Mouse (Mus musculus) heart, embryonic 13.5 days (tissue): Measurements from ENCODE around the gene Zkscan14. TPM values are rescaled to one million over a fixed set of nuclear protein-coding genes. Genes with fewer than 3 reads are reported as not detected.
"Not testable (repeated sequence)": the region's sequence is repeated elsewhere in the genome, so short reads cannot be mapped to it uniquely, and the experiment has no call there.

Experiments
- ATAC-seq: fragments of 200-750 bp; cut with Nextera tagmentation; 2 replicates; pipeline ENCODE4 v1.8.0; 2017; ENCODE audit warnings: moderate TSS enrichment; ENCODE audit not compliant: insufficient number of reproducible peaks, low FRiP score, low TSS enrichment; ENCODE audit errors: extremely low read depth
- H3K27ac ChIP-seq: fragments of 300-500 bp; sonication (generic); replicated peaks from 2 replicates; pipeline ENCODE4 v1.5.1; 2015; ENCODE audit warnings: moderate library complexity, mild to moderate bottlenecking, inconsistent platforms
- H3K27me3 ChIP-seq: fragments of 300-500 bp; sonication (generic); replicated peaks from 2 replicates; pipeline ENCODE4 v1.6.1; 2015; ENCODE audit warnings: mild to moderate bottlenecking, inconsistent platforms
- H3K36me3 ChIP-seq: fragments of 300-500 bp; sonication (generic); 2 replicates; pipeline ENCODE4 v1.6.1; 2015; ENCODE audit warnings: mild to moderate bottlenecking, inconsistent platforms
- H3K4me1 ChIP-seq: fragments of 300-500 bp; sonication (generic); 2 replicates; pipeline ENCODE4 v1.6.1; 2015; ENCODE audit warnings: inconsistent platforms
- H3K4me2 ChIP-seq: fragments of 300-500 bp; sonication (generic); 2 replicates; pipeline ENCODE4 v1.6.1; 2015; ENCODE audit warnings: inconsistent platforms, mild to moderate bottlenecking, moderate library complexity
- H3K4me3 ChIP-seq: fragments of 300-500 bp; sonication (generic); 2 replicates; pipeline ENCODE4 v1.5.1; 2015; ENCODE audit warnings: moderate library complexity, mild to moderate bottlenecking, inconsistent platforms
- H3K9ac ChIP-seq: fragments of 300-500 bp; sonication (generic); 2 replicates; pipeline ENCODE4 v1.6.1; 2015; ENCODE audit warnings: inconsistent platforms, mild to moderate bottlenecking, moderate library complexity
- H3K9me3 ChIP-seq: fragments of 300-500 bp; sonication (generic); 2 replicates; pipeline ENCODE4 v1.6.1; 2016; ENCODE audit warnings: inconsistent platforms
- WGBS: fragments of 180-500 bp; shearing (Covaris S2); methylation state at CpG from one replicate; pipeline ENCODE4 v1.1.7; 2015; ENCODE audit warnings: mixed read lengths; 5-methylcytosine and 5-hydroxymethylcytosine counted together
- polyA plus RNA-seq: library from polyadenylated mRNA; unstranded; fragments of >200 nt; fragmentation: Nextera tagmentation; extraction: Ambion mirVana; gene quantifications from 2 replicates; pipeline ENCODE4 v1.2.1, GENCODE M21; 2015

Gene Zkscan14
- polyA plus RNA-seq, 1 experiment from 2014 or later = 6.9 TPM

- Histone ChIP-seq H3K4me2 (no peak overlapping the region), H3K4me3 (no peak overlapping the region), H3K9ac (no peak overlapping the region), H3K27me3 (no peaks in the 10 kb centered on the region), H3K9me3 (no peaks in the 10 kb centered on the region), H3K27ac (no peak overlapping the region), H3K4me1 (no peaks in the 10 kb centered on the region), H3K36me3 (peaks cover 83% of the 10 kb centered on the region)
- WGBS = 93% methylated on average over 20 of the region's 20 CpGs
- no peak for ATAC-seq
These were observed 17.0 kb upstream of the Zkscan14 start for GRCm38 (mm10) chr5:145218671-145219070.

- Histone ChIP-seq H3K4me2 (no peak overlapping the region), H3K4me3 (no peak overlapping the region), H3K9me3 (no peaks in the 10 kb centered on the region), H3K9ac (no peak overlapping the region), H3K27me3 (no peaks in the 10 kb centered on the region), H3K36me3 (peaks cover 87% of the 10 kb centered on the region), H3K27ac (no peak overlapping the region), H3K4me1 (no peaks in the 10 kb centered on the region)
- no peak for ATAC-seq
- 96% methylated on average over 21 of the region's 21 CpGs for WGBS
These were observed 16.5 kb upstream of the Zkscan14 start for GRCm38 (mm10) chr5:145218206-145218605.

GRCm38 (mm10) chr5:145217746-145218145 is 16.1 kb upstream of the Zkscan14 start:
- Histone ChIP-seq H3K4me2 (no peak overlapping the region), H3K36me3 (peaks cover 88% of the 10 kb centered on the region), H3K27me3 (no peaks in the 10 kb centered on the region), H3K9ac (no peak overlapping the region), H3K4me1 (no peaks in the 10 kb centered on the region), H3K4me3 (no peak overlapping the region), H3K9me3 (no peaks in the 10 kb centered on the region), H3K27ac (no peak overlapping the region)
- ATAC-seq = no peak
- 79% methylated on average over 6 of the region's 6 CpGs for WGBS

- Histone ChIP-seq H3K4me2 (no peak overlapping the region), H3K27me3 (no peaks in the 10 kb centered on the region), H3K4me1 (no peaks in the 10 kb centered on the region), H3K36me3 (peaks cover 93% of the 10 kb centered on the region), H3K9me3 (no peaks in the 10 kb centered on the region), H3K9ac (no peak overlapping the region), H3K4me3 (no peak overlapping the region), H3K27ac (no peak overlapping the region)
- ATAC-seq = no peak
- 55% methylated on average over 4 of the region's 4 CpGs for WGBS
These were observed 13.0 kb upstream of the Zkscan14 start for GRCm38 (mm10) chr5:145214679-145215078.

- no peaks in the 10 kb centered on the region for H3K27me3 ChIP-seq
- WGBS = 81% methylated on average over 3 of the region's 3 CpGs
- H3K4me2 ChIP-seq = no peak overlapping the region
- no peak overlapping the region for H3K9ac ChIP-seq
- H3K9me3 ChIP-seq = no peaks in the 10 kb centered on the region
- peaks cover 92% of the 10 kb centered on the region for H3K36me3 ChIP-seq
- no peak overlapping the region for H3K4me3 ChIP-seq
- ATAC-seq = no peak
- no peaks in the 10 kb centered on the region for H3K4me1 ChIP-seq
- H3K27ac ChIP-seq = no peak overlapping the region
These were observed 11.8 kb upstream of the Zkscan14 start for GRCm38 (mm10) chr5:145213505-145213904.

- Histone ChIP-seq H3K4me1 (no peaks in the 10 kb centered on the region), H3K27ac (no peak overlapping the region), H3K36me3 (peaks cover 90% of the 10 kb centered on the region), H3K9ac (no peak overlapping the region), H3K4me2 (no peak overlapping the region), H3K27me3 (no peaks in the 10 kb centered on the region), H3K9me3 (no peaks in the 10 kb centered on the region), H3K4me3 (no peak overlapping the region)
- WGBS = 88% methylated on average over 4 of the region's 4 CpGs
- no peak for ATAC-seq
These were observed 10.5 kb upstream of the Zkscan14 start for GRCm38 (mm10) chr5:145212216-145212615.

- ATAC-seq = no peak
- H3K27ac ChIP-seq = no peak overlapping the region
- 88% methylated on average over 4 of the region's 4 CpGs for WGBS
- no peak overlapping the region for H3K4me2 ChIP-seq
- no peak overlapping the region for H3K4me3 ChIP-seq
- peaks cover 3% of the 10 kb centered on the region for H3K4me1 ChIP-seq
- H3K36me3 ChIP-seq = peaks cover 92% of the 10 kb centered on the region
- H3K9me3 ChIP-seq = no peaks in the 10 kb centered on the region
- no peaks in the 10 kb centered on the region for H3K27me3 ChIP-seq
- no peak overlapping the region for H3K9ac ChIP-seq
These were observed 9.7 kb upstream of the Zkscan14 start for GRCm38 (mm10) chr5:145211340-145211739.

- H3K36me3 ChIP-seq = peaks cover 66% of the 10 kb centered on the region
- H3K27ac ChIP-seq = not testable (repeated sequence)
These were observed 6.7 kb upstream of the Zkscan14 start for GRCm38 (mm10) chr5:145208391-145208790.

GRCm38 (mm10) chr5:145207954-145208353 is 6.3 kb upstream of the Zkscan14 start:
- Histone ChIP-seq H3K4me3 (no peak overlapping the region), H3K4me2 (no peak overlapping the region), H3K36me3 (peaks cover 62% of the 10 kb centered on the region), H3K4me1 (peaks cover 19% of the 10 kb centered on the region), H3K27me3 (no peaks in the 10 kb centered on the region), H3K9me3 (no peaks in the 10 kb centered on the region), H3K9ac (no peak overlapping the region), H3K27ac (no peak overlapping the region)
- 88% methylated on average over 6 of the region's 6 CpGs for WGBS
- no peak for ATAC-seq

More at GRCm38 (mm10) chr5:145208391-145208790, 6.7 kb upstream of the Zkscan14 start:
- H3K4me1 ChIP-seq = peaks cover 15% of the 10 kb centered on the region
- H3K9me3 ChIP-seq, H3K4me2 ChIP-seq, H3K27me3 ChIP-seq, H3K4me3 ChIP-seq, ATAC-seq, H3K9ac ChIP-seq: not testable (repeated sequence)
- WGBS = 45% methylated on average over 10 of the region's 11 CpGs

GRCm38 (mm10) chr5:145207385-145207784 is 5.7 kb upstream of the Zkscan14 start:
- peaks cover 20% of the 10 kb centered on the region for H3K4me1 ChIP-seq
- H3K4me2 ChIP-seq = no peak overlapping the region
- no peak overlapping the region for H3K4me3 ChIP-seq
- H3K9ac ChIP-seq = no peak overlapping the region
- no peaks in the 10 kb centered on the region for H3K9me3 ChIP-seq
- ATAC-seq = no peak
- no peaks in the 10 kb centered on the region for H3K27me3 ChIP-seq
- H3K27ac ChIP-seq = no peak overlapping the region
- WGBS = 90% methylated on average over 6 of the region's 6 CpGs
- peaks cover 56% of the 10 kb centered on the region for H3K36me3 ChIP-seq

GRCm38 (mm10) chr5:145205041-145205440 is 3.4 kb upstream of the Zkscan14 start:
- WGBS = 8% methylated on average over 9 of the region's 9 CpGs
- Histone ChIP-seq H3K9me3 (no peaks in the 10 kb centered on the region), H3K27me3 (no peaks in the 10 kb centered on the region), H3K4me1 (peaks cover 31% of the 10 kb centered on the region), H3K36me3 (peaks cover 32% of the 10 kb centered on the region), H3K4me2 (peak overlapping the region; percentile 80), H3K27ac (peak overlapping the region; percentile 95), H3K4me3 (peak overlapping the region; percentile 74), H3K9ac (peak overlapping the region; percentile 85)
- ATAC-seq = no peak

GRCm38 (mm10) chr5:145203936-145204691 is 2.4 kb upstream of the Zkscan14 start, which contains the start of gene Zkscan5:
Zkscan5 (plus strand) TSS chr5:145204562.
- Histone ChIP-seq H3K9ac (peak within 1 kb of the TSS; percentile 85), H3K27me3 (no peaks in the 10 kb centered on the region), H3K9me3 (no peaks in the 10 kb centered on the region), H3K4me3 (peak within 1 kb of the TSS; percentile 74), H3K4me1 (peaks cover 31% of the 10 kb centered on the region), H3K27ac (peak within 1 kb of the TSS; percentile 95), H3K4me2 (peak within 1 kb of the TSS; percentile 80), H3K36me3 (peaks cover 23% of the 10 kb centered on the region)
- peak; percentile 87 for ATAC-seq
- WGBS = under 1% methylated on average over 22 of the region's 22 CpGs
